Mouse (Mus musculus): ENCODE data around the gene Hirip3.

The Hirip3 gene

DNA sequence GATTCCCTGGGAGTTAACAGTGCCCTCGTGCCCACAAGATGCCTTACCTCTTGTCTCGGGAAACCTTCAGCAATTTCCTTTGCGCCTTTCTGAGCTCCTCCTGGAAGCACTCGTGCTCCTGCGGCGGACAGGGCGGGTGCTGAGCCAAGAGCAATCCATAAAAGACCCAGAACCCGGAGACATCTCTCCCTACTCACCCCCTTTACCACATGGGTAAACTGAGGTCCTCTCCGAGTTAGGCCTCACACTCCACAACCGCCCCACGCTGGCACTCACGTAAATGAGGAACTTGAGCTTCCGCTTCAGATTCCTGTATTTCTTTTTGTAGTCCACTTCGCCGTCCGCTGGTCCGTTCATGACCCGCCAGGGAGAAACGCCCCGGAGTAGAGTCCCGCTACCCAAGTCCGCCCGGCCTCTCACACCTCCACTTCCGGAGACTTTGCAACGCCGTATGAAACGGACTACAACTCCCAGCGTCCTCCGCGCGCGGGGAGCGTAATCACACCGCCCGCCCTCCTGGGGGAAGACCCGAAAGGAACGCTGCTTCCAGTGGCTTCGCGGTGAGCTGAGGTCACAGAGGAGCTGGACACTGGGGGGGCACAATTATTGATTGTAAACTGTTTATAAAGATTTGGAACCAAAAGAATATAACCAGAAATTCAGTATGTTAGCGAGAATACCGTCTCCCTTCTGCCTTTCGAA is at the start of gene Hirip3:
Gene Hirip3 (plus strand): TSS at position 544 of the 702 bp plus-strand sequence.
- peak; percentile 97 to 98 for DNase-seq

DNA sequence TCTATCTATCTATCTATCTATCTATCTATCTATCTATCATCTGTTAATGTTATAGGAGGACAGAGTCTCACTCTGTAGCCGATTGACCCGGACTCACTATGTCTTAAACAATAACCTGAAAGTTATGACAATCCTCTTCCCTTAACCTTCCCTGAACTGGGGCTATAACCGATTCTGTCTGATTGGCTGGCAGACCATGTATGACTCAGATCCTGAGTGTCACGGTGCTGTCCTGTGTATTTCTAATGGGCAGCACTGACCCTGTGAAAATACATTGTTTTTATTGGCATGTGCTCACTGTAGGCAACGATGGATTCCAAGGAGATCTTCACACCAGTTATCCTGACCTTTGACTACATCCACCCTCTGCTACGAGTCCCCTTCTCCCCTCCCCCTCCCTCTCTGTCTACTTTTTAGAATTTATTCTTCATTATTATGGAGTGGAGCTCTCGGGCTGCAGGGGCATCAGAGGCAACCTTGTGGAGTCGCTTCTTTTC is 46.0 kb upstream of the Hirip3 start:
- DNase-seq, result no peak

DNA sequence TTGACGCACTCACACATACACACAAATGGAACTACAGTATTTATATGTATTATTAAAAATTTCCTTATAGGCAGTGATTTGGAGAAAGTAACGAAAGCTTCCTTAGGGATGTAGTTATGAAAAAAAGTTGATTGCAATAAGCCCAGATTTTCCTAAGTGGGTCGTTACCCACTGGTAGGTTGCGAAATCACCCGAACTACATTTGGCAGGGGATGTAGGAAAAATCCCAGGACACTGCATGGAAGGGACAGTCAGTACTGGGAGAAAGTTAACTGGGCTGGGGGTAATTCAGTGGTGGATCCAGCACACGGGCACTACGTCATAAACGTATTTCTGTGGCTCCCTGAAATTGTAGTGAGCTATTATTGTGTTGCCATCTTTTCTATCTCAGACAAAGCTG is 45.3 kb upstream of the Hirip3 start:
- no peak for DNase-seq

DNA sequence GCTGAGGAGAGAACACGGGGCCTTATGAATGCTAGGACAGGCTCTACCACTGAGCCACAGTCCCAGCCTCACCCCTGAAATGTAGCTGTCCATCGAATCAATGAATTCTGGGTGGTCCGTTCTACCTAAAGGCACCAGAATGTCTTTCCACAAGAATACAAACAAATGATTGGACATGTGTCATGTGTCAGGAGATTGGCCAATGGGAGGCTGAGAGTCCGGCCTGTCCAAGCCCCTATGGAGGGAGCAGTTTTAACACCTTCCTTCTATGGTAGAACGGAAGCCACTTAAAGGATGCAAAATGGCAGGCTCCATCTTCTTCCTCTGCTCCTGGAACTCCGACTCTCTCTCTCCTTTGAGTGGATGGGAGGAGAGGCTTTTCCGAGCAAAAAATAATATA is 44.2 kb upstream of the Hirip3 start:
- no peak for DNase-seq

DNA sequence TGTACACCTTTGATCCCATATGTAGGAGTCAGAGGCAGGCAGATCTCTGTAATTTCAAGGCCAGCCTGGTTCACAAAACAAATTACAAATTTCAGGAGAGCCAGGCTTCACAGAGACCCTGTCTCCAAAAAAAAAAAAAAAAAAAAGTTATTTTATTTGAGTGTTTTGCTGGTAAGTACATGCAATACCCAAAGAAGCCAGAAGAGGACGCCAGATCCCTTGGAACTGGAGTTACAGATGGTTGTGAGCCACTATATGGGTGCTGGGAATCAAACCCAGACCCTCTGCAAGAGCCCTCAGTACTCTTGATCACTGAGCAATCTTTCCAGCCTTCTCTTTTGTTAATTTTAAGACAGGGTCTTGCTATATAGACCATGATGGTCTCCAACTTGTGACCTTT is 43.0 kb upstream of the Hirip3 start:
- no peak for DNase-seq

DNA sequence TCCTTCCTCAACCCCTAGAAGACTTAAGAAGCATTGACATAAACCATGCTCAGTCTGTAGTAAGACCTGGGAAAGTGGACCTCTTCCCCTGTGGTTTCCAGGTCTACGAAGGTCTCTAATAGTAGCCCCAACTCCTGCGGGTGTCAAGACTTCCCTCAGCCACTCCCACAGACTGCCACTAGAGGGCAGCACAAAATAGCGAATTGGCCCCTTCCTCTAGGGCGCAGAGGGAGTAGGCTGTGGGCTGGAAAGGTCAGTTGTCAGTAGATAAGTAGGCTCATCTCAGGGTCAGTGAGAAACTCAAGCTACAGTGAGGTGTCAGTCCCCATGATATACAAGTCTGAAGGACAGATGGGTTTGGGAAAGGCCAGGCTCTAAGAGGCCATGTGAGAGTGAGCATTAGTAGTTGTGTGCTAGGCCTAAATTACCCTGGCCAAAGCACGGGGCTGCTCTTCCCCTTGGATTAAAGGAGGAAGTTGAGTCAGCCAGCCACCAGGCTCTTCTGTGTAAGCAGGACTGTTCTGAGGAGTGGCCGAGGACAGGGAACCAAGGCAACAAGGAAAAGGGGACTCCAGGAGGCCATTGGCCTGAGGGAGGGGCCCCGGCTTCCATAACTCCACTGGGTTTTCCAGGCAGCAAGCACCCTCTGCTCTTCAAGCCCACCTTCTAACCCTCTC is 39.8 kb upstream of the Hirip3 start:
- DNase-seq, result peak; percentile 95 to 96

DNA sequence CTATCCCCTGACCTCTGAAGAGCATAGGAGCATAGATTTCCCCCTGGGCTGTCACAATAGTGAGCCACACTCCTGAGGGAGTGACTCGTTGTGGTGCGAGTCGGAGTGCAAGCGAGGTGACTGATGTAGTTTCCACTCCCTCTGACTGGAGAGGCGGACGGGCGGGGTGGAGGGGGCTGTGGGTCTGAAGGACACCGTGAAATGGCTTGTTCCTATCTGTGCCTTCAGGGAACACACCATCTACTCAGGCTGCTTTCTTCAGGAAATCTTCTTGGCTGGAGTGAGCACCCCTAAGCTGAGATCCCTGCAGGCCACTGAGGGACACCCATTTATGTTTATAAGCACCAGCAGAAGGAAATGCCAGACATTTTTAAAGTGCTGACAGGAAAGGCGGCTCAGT is 39.0 kb upstream of the Hirip3 start:
- DNase-seq, result peak; percentile 61 to 68

DNA sequence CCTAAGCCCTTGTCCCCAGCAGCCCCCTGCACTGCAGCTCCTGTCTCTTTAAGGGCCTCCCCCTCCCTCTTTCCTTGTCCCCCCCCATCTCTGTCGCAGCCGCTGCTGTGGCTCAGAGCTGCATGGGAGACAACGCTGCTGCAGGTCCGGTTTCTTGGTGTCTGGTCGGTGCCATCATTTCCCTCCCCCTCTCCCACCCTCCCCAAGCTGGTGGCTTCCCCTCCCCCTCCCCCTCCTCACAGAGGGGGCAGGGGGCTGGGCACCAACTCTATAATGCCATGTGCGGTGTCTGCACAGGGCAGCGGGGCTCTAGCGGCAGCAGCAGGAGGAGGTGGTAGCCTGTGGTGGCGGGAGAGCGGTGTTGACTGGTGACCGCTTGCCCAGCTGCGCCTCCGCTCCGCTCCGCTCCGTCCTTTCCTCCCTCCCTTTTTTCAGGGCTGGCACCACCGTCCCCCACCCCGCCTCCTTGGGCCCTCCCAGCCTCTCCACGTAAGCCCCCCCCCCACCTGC is 38.5 kb upstream of the Hirip3 start:
- peak; percentile 76 to 85 for DNase-seq

DNA sequence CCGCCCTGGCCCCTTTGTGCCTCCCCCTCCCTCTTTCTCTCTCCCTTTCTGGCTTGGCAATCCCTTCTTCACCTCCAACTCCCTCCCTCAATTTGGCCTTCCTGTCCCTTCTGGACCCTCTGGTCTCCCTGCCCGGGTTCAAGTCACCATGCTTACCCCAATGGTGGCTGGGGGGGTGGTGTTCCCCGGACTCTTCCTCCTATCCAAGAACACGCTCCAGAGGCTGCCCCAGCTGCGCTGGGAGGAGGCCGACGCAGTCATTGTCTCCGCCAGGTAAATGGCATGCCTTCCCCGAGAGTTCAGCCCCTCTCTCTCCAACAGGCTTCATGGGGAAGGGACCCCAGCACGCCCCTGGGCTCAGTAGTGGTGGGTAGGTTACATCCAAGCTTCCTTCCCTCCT is 37.8 kb upstream of the Hirip3 start:
- peak; percentile 46 to 48 for DNase-seq

DNA sequence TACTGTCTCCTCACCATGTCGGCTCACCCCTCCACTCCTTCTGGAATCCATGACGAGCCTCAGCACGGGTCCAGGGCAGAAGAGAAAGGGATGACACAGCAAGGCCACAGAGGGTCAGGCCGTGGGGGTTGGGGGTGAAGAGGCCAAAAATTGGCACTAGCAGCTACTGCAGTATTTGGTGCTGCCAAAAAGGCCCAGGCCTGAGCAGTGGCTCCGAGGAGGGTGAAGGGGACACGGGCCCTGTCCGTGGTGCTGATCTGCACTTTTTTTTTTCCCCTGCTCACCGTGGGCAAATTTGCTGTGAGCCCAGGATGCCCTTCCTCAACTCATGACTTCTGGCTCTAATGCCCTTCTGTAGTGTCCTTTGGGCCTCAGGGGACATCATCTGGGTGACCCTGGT is 36.4 kb upstream of the Hirip3 start:
- DNase-seq, result peak in 1 of 2 experiments; percentile 22

DNA sequence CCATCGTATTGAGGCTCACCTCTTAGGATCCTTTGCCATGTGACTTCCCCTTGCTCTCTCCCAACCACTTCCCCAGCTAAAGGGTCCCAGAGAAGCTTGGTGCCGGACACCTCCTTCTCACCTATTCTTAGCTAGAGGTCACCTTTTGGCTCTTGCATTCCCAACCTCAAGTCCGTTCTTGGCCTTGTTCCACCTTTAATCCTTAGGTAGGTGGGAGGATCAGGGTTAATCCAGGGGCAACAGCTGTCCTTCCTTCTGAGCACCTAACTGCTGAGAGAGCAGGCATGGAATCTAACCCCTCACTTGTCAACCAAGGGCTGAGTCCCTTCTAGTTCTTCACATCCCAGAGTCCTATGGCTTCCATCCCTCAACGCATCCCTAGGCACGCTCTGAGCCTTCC is 35.8 kb upstream of the Hirip3 start:
- DNase-seq, result no peak

DNA sequence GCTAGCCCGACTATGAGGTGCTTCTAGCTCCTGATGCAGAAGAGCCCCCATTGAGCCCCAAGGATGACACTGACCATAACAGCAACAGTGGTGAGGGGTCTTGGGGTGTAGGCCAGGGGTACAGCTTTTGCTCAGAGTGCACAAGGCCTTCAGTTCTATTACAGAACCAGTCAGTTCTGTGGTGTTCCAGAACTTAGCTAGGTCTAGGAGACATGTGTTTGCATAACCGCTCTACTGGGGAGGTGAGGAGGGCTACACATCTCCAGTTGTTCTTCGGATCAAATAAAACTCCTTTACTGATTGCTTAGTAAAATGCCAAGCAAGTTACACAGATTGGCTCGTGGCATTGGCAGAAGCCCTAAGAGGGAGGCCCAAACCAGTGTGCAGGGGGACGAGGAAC is 30.2 kb upstream of the Hirip3 start, which contains the start of gene 4930451I11Rik:
Gene 4930451I11Rik (minus strand): TSS at position 101 of the 400 bp plus-strand sequence.
- no peak for DNase-seq

DNA sequence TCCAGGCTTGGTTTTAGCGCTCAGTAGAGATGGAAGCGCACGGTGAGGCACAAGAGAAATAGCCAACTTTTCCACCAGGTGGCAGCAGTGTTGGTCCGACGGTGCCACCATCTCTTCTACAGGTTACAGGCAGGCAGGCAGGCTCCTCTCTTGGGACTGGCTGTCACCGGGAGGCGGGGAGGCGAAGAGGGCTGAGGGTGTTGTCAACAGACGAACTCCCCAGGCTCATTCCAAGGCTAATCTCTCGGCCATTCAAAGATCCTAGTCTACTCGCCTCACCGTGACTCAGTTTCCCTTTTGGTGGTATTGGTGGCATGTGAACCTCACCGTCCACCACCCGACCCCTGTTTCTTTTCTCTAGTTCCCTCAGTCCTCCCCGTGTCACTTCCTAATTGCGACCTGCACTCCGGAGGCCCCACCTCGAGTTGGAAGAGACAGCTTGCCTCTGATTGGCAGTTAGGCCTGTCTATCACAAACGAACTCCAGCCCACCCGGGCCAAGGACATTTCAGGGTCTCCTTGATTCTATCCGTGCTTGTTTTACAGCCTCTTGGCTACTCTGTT is 29.7 kb upstream of the Hirip3 start:
- DNase-seq, result peak; percentile 91 to 94

DNA sequence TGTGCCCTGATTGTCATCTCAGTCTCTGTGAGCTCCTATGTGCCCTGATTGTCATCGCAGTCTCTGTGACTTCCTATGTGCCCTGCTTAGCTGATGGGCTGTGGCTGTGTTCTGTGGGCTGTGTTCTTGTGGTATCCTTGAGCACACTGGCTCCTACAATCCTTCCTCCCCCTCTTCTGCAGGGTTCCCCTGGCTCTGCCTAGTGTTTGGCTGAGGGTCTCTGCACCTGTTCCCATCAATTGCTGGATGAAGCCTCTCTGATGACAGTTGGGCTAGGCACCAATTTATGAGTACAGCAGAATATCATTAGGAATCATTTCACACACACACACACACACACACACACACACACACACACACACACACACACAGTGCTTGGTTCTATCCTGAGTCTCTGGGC is 28.5 kb upstream of the Hirip3 start:
- DNase-seq, result no peak

DNA sequence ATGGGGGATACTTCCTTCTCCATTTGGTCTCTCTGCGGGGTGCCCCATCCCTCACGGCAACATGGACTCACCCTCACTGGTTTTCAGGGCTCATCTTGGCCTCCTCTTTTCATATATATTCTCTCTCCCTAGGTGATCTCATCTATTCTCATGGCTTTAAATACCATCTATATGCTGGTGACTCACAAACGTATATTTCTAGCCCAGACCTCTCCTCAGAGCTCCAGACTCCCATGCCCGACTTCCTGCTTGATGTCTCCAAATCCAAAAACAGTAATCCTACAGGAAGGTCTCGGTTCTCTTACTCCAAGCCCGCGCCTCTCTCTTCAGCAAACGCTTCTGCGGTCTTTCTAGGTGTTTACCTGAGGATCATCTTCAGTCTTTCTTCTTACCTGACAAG is 18.5 kb upstream of the Hirip3 start:
- no peak for DNase-seq

DNA sequence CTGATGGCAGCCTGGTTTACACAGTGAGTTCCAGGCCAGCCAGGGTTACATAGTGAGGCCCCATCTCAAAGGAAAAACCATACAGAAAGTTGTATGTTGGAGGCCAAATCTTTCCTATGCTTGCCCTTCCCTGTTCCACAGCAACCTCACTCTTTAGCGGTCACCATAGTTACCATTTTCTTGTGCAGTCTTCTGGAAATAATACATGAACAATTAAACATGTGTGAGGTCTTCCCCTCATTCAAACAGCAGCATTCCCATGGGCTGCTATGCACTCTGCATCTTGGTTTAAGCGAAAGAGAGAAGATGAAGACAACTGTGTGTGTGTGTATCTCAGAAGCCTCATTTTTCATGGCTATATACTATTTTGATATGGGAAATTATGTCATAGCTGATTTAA is 16.3 kb upstream of the Hirip3 start:
- DNase-seq, result no peak

DNA sequence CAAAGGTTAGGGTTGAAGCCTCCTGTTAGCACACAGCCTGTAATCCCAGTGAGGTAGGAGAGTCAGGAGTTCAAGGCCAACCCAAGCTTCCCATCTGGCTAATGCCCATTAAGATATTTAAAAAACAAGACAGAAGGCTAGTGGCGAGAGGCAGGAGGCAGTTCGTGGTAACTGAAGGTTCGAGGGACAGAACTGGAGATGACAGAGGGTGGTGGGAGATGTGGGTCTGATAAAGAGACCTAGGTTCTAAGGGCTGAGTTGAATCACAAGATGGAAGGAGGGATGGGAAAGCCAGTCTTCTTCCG is 14.7 kb upstream of the Hirip3 start, which contains the start of gene Doc2a:
Gene Doc2a (plus strand): TSS at position 301 of the 305 bp plus-strand sequence.
- peak in 1 of 2 experiments; percentile 10 for DNase-seq

DNA sequence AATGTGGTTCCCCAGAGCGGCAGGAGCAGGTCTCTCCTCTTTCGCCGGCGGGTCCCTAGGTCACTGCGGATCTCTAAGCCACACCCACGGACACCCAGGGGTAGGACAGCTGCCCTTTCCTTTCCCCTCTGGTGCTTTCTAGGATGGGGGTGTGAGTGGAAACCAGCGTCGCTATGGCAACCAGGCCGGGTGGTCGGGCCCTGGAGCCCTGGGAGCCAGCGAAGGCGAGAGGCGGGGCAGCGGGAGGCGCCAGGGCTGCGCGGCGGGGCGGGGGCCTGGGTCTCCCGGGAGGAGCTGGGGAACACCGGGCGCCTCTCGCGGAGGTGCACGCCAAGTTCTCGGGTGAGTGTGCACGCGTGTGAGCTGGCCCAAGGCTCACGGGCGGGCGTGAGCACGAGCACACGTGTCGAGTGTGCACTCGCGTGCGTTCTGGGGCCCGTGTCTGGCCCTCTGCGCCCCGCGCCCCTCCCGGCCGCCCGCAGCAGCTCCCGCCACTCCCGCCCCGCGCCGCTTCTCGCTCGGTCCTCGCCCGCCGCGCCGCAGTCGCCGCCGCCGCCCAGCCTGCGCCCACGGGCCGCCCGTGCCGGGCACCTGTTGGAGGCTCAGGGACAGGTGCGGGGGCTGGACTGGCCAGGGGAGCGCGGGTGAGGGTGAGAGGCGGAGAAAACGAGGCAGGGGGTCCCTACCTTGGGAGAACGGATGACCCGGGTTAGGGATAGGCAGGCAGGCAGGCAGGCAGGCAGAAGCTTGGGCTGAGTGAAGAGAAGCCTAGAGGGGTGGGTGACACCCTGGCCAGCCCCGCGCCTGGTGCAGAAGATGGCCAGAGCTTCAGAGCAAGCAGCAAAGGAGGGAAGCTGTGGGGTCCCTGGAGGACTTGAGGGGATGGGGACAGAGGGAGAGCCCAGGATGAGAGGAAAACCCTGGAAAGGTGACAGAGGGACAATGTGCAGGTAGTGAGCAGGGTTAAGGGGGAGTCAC is 14.1 kb upstream of the Hirip3 start:
- DNase-seq, result peak in 1 of 2 experiments; percentile 56

DNA sequence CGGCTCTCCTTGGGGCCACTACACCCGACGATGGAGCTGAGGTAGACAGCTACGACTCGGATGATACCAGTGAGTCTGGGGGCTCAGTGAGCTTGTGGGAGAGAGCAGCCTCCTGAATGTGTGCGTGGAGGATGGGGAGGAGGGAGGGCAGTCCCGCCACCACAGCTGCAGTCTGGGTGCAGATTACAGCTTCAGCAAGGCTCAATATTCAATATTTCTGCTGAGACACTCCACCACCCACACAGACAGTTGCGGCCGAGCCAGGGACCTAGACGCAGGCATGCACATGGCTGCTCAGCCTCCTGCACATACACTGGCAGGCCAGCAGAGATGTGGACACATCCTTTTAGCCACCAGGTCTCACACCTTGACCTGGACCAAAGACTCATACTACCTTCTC is 13.0 kb upstream of the Hirip3 start:
- peak in 1 of 2 experiments; percentile 31 for DNase-seq

DNA sequence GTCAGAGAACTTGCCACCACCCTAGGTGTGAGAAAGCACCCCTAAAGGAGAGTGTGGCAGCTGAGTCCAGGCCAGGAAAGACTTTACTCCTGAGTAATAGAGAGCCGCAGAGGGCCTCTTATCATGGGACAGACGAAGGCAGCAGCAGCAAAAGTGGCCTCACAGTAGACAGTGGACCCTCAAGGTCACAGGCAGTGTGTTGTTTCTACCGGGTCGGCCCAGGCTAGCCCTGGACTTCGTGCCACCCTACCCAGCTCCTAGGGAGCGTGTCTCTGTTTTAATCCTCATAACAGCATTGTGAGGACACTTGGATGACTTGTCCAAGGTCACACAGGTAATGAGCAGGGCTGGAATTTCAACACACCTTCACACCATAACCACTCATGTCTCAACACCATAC is 11.6 kb upstream of the Hirip3 start:
- DNase-seq, result no peak

DNA sequence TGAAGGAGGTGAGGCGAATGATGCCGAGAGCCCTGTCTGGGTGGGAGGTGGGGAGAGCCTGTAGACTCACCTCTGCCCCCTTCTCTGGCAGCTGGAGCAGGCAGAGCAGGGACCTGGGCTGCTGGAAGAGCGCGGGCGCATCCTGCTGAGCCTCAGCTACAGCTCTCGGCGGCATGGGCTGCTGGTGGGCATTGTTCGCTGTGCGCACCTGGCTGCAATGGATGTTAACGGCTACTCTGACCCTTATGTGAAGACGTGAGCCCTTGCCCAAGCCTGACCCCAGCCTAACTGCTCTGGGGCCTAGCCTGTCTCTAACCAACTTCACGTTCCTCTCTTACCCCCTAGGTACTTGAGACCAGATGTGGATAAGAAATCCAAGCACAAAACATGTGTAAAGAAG is 10.6 kb upstream of the Hirip3 start:
- no peak for DNase-seq

DNA sequence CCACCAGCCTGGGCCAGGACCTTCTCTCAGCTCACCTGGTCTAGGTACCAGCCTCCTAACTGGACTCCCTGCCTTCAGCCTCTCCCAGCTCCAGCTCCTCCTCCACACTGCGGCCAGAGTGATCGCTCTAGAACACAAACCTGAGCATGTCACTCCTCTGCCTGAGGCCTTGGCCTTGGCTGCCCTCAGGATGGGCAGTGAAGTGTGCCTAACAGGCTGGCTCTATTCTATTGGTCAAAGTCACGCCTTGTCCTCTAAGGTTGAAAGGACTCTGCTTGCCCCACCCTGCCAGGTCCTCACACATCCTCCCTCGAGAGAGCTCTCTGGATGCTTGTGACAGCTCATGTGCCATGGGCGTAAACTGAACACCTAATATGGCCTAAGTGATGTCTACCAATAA is 8.3 kb upstream of the Hirip3 start:
- DNase-seq, result peak in 1 of 2 experiments; percentile 17

DNA sequence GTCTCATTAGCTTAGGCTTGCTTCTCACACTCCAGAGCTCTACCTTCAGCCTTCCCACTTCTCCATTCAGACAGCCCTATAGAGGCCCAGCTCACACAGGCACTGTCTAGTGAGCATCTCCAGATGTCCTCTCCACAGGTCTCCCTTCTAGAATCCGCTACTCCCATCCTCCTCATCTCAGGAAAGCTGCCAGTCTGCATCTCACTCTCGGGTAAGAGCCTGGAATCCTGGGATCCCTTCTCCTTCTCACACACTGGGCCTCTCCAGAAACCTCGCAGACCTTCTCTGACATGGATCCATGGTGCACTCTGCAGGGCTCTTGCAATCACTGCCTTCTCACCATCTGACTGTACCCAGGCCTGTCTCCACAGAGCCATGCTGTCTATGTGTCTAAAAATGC is 6.1 kb upstream of the Hirip3 start:
- peak; percentile 58 to 59 for DNase-seq
